Mouse (Mus musculus) urinary bladder, adult 2 months (tissue): ENCODE data around the gene Pbx2. TPM values are rescaled to one million over a fixed set of nuclear protein-coding genes. Genes with fewer than 3 reads are reported as not detected.

Experiments
- DNase-seq: peaks from one replicate; pipeline ENCODE4 v3.0.0; 2022; ENCODE audit warnings: low spot score
- polyA plus RNA-seq: library from polyadenylated mRNA; depleted of rRNA; stranded (reverse); fragments of >200 nt; gene quantifications from 2 replicates; pipeline ENCODE4 v1.2.3, GENCODE M21; 2012

Gene Pbx2
- polyA plus RNA-seq, 1 experiment, result 55.2 TPM

DNA sequence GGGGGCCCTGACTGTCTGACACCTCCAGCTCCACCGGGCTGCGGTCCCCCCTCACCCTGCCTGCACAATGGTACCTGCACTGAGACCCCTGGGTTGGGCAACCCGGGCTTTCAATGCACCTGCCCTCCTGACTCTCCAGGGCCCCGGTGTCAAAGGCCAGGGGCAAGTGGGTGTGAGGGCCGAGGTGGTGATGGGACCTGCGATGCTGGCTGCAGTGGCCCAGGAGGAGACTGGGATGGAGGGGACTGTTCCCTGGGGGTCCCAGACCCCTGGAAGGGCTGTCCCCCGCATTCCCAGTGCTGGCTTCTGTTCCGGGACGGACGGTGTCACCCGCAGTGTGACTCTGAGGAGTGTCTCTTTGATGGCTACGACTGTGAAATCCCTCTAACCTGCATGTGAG, 8.5 kb upstream of the Pbx2 start:
- no peak for DNase-seq

DNA sequence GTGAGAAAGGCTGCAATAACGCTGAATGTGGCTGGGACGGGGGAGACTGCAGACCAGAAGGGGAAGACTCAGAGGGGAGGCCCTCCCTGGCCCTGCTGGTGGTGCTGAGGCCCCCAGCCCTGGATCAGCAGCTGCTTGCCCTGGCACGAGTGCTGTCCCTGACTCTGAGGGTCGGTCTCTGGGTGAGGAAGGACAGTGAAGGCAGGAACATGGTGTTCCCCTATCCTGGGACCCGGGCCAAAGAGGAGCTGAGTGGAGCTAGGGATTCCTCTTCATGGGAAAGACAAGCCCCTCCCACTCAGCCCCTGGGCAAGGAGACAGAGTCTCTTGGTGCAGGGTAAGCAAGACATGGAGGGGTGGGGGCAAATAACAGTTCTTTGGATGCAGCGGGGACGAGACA, 7.7 kb upstream of the Pbx2 start:
- DNase-seq, result no peak

GRCm38 (mm10) chr17:34583819-34584218, 7.2 kb upstream of the Pbx2 start:
- no peak for DNase-seq

- DNase-seq, result no peak
Measured at GRCm38 (mm10) chr17:34585121-34585520, 5.9 kb upstream of the Pbx2 start.

GRCm38 (mm10) chr17:34585877-34586771, 4.9 kb upstream of the Pbx2 start:
- DNase-seq, result no peak

GRCm38 (mm10) chr17:34586796-34587422, 4.2 kb upstream of the Pbx2 start:
- peak; percentile 56 for DNase-seq

- peak; percentile 96 for DNase-seq
Measured at GRCm38 (mm10) chr17:34587423-34587811, 3.6 kb upstream of the Pbx2 start.

GRCm38 (mm10) chr17:34587814-34588213, 3.3 kb upstream of the Pbx2 start:
- no peak for DNase-seq

- no peak for DNase-seq
Measured at GRCm38 (mm10) chr17:34588767-34589166, 2.3 kb upstream of the Pbx2 start.

GRCm38 (mm10) chr17:34589206-34589605, 1.9 kb upstream of the Pbx2 start:
- no peak for DNase-seq

GRCm38 (mm10) chr17:34589681-34590101, 1.4 kb upstream of the Pbx2 start, which contains the start of gene Gpsm3:
TSS of gene Gpsm3 (plus strand) at chr17:34589806.
- no peak for DNase-seq

GRCm38 (mm10) chr17:34590154-34590987, 695 bp upstream of the Pbx2 start:
- DNase-seq, result no peak

GRCm38 (mm10) chr17:34591994-34592375, 919 bp downstream of the Pbx2 start:
- DNase-seq, result peak; percentile 75

GRCm38 (mm10) chr17:34592581-34593549, 1.8 kb downstream of the Pbx2 start:
- no peak for DNase-seq

GRCm38 (mm10) chr17:34593752-34594525, 2.9 kb downstream of the Pbx2 start:
- DNase-seq, result no peak

GRCm38 (mm10) chr17:34596098-34596497, 5.0 kb downstream of the Pbx2 start:
- DNase-seq, result no peak

DNA sequence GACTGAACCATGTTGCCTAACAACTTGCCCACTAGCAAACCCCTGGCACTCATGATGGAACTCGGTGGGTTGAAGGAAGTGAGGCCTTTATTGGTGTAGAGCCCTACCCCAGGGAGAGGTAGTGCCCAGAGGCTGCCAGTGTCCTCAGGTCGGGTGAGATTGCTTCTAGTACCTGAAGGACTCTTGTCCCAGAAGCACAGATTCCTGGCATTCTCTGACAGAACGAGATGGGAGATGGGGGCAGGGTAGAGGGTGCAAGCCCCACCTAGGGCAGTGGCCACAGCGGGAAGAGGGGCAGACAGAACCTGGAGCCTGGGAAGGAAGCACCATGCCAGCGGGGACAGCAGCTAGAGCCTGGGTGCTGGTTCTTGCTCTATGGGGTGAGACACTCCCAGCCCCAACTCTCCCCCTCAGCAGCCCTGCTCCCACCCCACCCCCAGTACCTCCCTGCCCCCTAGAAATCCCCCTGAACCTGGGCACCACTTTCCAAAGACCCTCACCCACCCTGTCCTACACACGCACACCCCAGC, 6.6 kb downstream of the Pbx2 start, which contains the start of gene Ager:
Ager (plus strand) TSS at position 297 of the 530 bp plus-strand sequence.
- DNase-seq, result no peak

GRCm38 (mm10) chr17:34599891-34600290, 8.8 kb downstream of the Pbx2 start:
- no peak for DNase-seq

DNA sequence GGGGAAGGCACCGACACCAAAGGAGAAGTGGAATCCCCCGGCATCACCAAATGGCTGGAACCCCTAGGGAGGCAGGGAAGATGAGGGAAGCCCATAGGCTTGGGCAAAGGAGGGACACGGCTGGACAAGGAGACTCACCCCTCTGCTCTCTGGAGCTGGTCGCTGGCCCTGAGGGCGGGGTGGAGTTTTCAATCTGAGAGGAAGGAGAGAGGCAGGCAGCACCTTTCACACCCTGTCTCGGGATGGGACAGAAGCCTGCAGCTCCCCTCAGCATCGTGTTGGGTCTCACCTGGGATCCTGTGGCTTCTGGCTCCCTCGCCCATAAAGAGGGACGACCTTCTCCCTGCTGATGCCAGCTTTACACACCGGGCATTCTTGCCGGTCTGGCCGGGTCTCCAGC, 10.7 kb downstream of the Pbx2 start:
- DNase-seq, result no peak
